Mouse (Mus musculus): Measurements from ENCODE around the gene Hs6st1. TPM values are rescaled to one million over a fixed set of nuclear protein-coding genes. Genes with fewer than 3 reads are reported as not detected.
A peak's percentile ranks its signal among the peaks of the same experiment; 100 is the strongest.

Hs6st1 gene
- polyA plus RNA-seq, 1 experiment from 2014 or later: 12.8 TPM

- H3K4me2 ChIP-seq (ENCODE audit: low read depth, low read length): peak overlapping the region; percentile 51
- DNase-seq (no peak), ATAC-seq (no peak)
- TF ChIP-seq CTCF (IDR thresholded peaks at IDR 0.05; ENCODE audit: low read depth) (no peak), EP300 (IDR thresholded peaks at IDR 0.05; ENCODE audit: low read depth) (peak; percentile 70)
- 54% methylated on average over 8 of the region's 8 CpGs for WGBS (ENCODE audit: insufficient replicate concordance)
- H3K27me3 ChIP-seq (ENCODE audit: insufficient read depth, low read length): no peaks in the 10 kb centered on the region
- peak overlapping the region; percentile 80 for H3K27ac ChIP-seq (ENCODE audit: low read depth)
- peaks cover 58% of the 10 kb centered on the region for H3K4me1 ChIP-seq (ENCODE audit: insufficient read depth)
- H3K36me3 ChIP-seq (replicated peaks; ENCODE audit: insufficient read depth, low read length): no peaks in the 10 kb centered on the region
- H3K9ac ChIP-seq (replicated peaks): peak overlapping the region; percentile 58
- peak overlapping the region; percentile 35 for H3K4me3 ChIP-seq (ENCODE audit: low read depth, low read length)
- H3K9me3 ChIP-seq (ENCODE audit: low read length): no peaks in the 10 kb centered on the region
These were observed 63.6 kb downstream of the Hs6st1 start for GRCm38 (mm10) chr1:36131766-36132165.

GRCm38 (mm10) chr1:36132211-36132610 is 64.0 kb downstream of the Hs6st1 start:
- ATAC-seq (no peak), DNase-seq (no peak)
- H3K9ac ChIP-seq (replicated peaks): peak overlapping the region; percentile 58
- peak overlapping the region; percentile 35 for H3K4me3 ChIP-seq (ENCODE audit: low read depth, low read length)
- peak overlapping the region; percentile 51 for H3K4me2 ChIP-seq (ENCODE audit: low read depth, low read length)
- H3K9me3 ChIP-seq (ENCODE audit: low read length): no peaks in the 10 kb centered on the region
- H3K27ac ChIP-seq (ENCODE audit: low read depth): peak overlapping the region; percentile 80; the same call in 1 of the 2 replicates
- no peaks in the 10 kb centered on the region for H3K36me3 ChIP-seq (replicated peaks; ENCODE audit: insufficient read depth, low read length)
- TF ChIP-seq EP300 (IDR thresholded peaks at IDR 0.05; ENCODE audit: low read depth): no peak
- no peak for TF ChIP-seq CTCF (IDR thresholded peaks at IDR 0.05; ENCODE audit: low read depth)
- H3K4me1 ChIP-seq (ENCODE audit: insufficient read depth): peaks cover 56% of the 10 kb centered on the region
- no peaks in the 10 kb centered on the region for H3K27me3 ChIP-seq (ENCODE audit: insufficient read depth, low read length)
- 64% methylated on average over 4 of the region's 4 CpGs for WGBS (ENCODE audit: insufficient replicate concordance)

- TF ChIP-seq EP300 (IDR thresholded peaks at IDR 0.05; ENCODE audit: low read depth) (no peak), CTCF (IDR thresholded peaks at IDR 0.05; ENCODE audit: low read depth) (no peak)
- Histone ChIP-seq H3K27me3 (ENCODE audit: insufficient read depth, low read length) (no peaks in the 10 kb centered on the region), H3K27ac (ENCODE audit: low read depth) (peak overlapping the region; percentile 80), H3K9ac (replicated peaks) (no peak overlapping the region), H3K4me3 (ENCODE audit: low read depth, low read length) (0 out of 2 replicates have a peak overlapping the region, but pooled peaks have one; percentile 35), H3K4me2 (ENCODE audit: low read depth, low read length) (peak overlapping the region; percentile 51), H3K4me1 (ENCODE audit: insufficient read depth) (peaks cover 53% of the 10 kb centered on the region), H3K36me3 (replicated peaks; ENCODE audit: insufficient read depth, low read length) (no peaks in the 10 kb centered on the region), H3K9me3 (ENCODE audit: low read length) (no peaks in the 10 kb centered on the region)
- 35% methylated on average over 8 of the region's 8 CpGs for WGBS (ENCODE audit: insufficient replicate concordance)
- DNase-seq (no peak), ATAC-seq (no peak)
These were observed 64.8 kb downstream of the Hs6st1 start for GRCm38 (mm10) chr1:36133041-36133440.

- WGBS (ENCODE audit: insufficient replicate concordance): 43% methylated on average over 3 of the region's 3 CpGs
- no peaks in the 10 kb centered on the region for H3K27me3 ChIP-seq (ENCODE audit: insufficient read depth, low read length)
- H3K9me3 ChIP-seq (ENCODE audit: low read length): no peaks in the 10 kb centered on the region
- no peak overlapping the region for H3K4me3 ChIP-seq (ENCODE audit: low read depth, low read length)
- H3K9ac ChIP-seq (replicated peaks): no peak overlapping the region
- no peaks in the 10 kb centered on the region for H3K36me3 ChIP-seq (replicated peaks; ENCODE audit: insufficient read depth, low read length)
- H3K4me2 ChIP-seq (ENCODE audit: low read depth, low read length): peak overlapping the region; percentile 51; the same call in 1 of the 2 replicates
- peaks cover 49% of the 10 kb centered on the region for H3K4me1 ChIP-seq (ENCODE audit: insufficient read depth)
- ATAC-seq (no peak), DNase-seq (no peak)
- no peak for TF ChIP-seq CTCF (IDR thresholded peaks at IDR 0.05; ENCODE audit: low read depth)
- peak; percentile 50; the same call in 1 of the 2 replicates for TF ChIP-seq EP300 (IDR thresholded peaks at IDR 0.05; ENCODE audit: low read depth)
- peak overlapping the region; percentile 80 for H3K27ac ChIP-seq (ENCODE audit: low read depth)
These were observed 65.4 kb downstream of the Hs6st1 start for GRCm38 (mm10) chr1:36133647-36134046.

- no peak overlapping the region for H3K4me3 ChIP-seq (ENCODE audit: low read depth, low read length)
- H3K4me2 ChIP-seq (ENCODE audit: low read depth, low read length): no peak overlapping the region
- H3K4me1 ChIP-seq (ENCODE audit: insufficient read depth): peaks cover 39% of the 10 kb centered on the region
- no peak overlapping the region for H3K9ac ChIP-seq (replicated peaks)
- H3K27me3 ChIP-seq (ENCODE audit: insufficient read depth, low read length): no peaks in the 10 kb centered on the region
- 0% methylated on average over 3 of the region's 3 CpGs for WGBS (ENCODE audit: insufficient replicate concordance)
- H3K36me3 ChIP-seq (replicated peaks; ENCODE audit: insufficient read depth, low read length): no peaks in the 10 kb centered on the region
- peak; percentile 86 for DNase-seq
- peak; percentile 30 for ATAC-seq
- H3K27ac ChIP-seq (ENCODE audit: low read depth): no peak overlapping the region
- TF ChIP-seq EP300 (IDR thresholded peaks at IDR 0.05; ENCODE audit: low read depth) (no peak), CTCF (IDR thresholded peaks at IDR 0.05; ENCODE audit: low read depth) (peak; percentile 98)
- no peaks in the 10 kb centered on the region for H3K9me3 ChIP-seq (ENCODE audit: low read length)
These were observed 66.4 kb downstream of the Hs6st1 start for GRCm38 (mm10) chr1:36134584-36134983.

- DNase-seq (no peak), ATAC-seq (no peak)
- Histone ChIP-seq H3K4me3 (ENCODE audit: low read depth, low read length) (no peak overlapping the region), H3K27ac (ENCODE audit: low read depth) (no peak overlapping the region), H3K9me3 (ENCODE audit: low read length) (no peaks in the 10 kb centered on the region), H3K4me2 (ENCODE audit: low read depth, low read length) (no peak overlapping the region), H3K9ac (replicated peaks) (no peak overlapping the region), H3K36me3 (replicated peaks; ENCODE audit: insufficient read depth, low read length) (peaks cover 20% of the 10 kb centered on the region), H3K4me1 (ENCODE audit: insufficient read depth) (no peaks in the 10 kb centered on the region), H3K27me3 (ENCODE audit: insufficient read depth, low read length) (no peaks in the 10 kb centered on the region)
- 93% methylated on average over 15 of the region's 15 CpGs for WGBS (ENCODE audit: insufficient replicate concordance)
- TF ChIP-seq EP300 (IDR thresholded peaks at IDR 0.05; ENCODE audit: low read depth) (no peak), CTCF (IDR thresholded peaks at IDR 0.05; ENCODE audit: low read depth) (no peak)
These were observed 72.1 kb downstream of the Hs6st1 start for GRCm38 (mm10) chr1:36140311-36140710.

Data from liver, postnatal 0 days (tissue).